Mouse (Mus musculus) forebrain, embryonic 10.5 days (tissue): ENCODE measurements around the gene Radil. TPM values are rescaled to one million over a fixed set of nuclear protein-coding genes. Genes with fewer than 3 reads are reported as not detected.

Experiments used
- DNase-seq: peaks from one replicate; pipeline ENCODE4 v3.0.0-alpha.2; 2017; ENCODE audit warnings: low spot score; ENCODE audit errors: extremely low spot score
- H3K27ac ChIP-seq: fragments of 300-500 bp; sonication (generic); 2 replicates; pipeline ENCODE4 v1.5.1; 2016; ENCODE audit warnings: mild to moderate bottlenecking
- H3K27me3 ChIP-seq: fragments of 300-500 bp; sonication (generic); 2 replicates; pipeline ENCODE4 v1.6.1; 2016; ENCODE audit warnings: mild to moderate bottlenecking; ENCODE audit not compliant: poor library complexity, severe bottlenecking
- H3K36me3 ChIP-seq: fragments of 300-500 bp; sonication (generic); replicated peaks from 2 replicates; pipeline ENCODE4 v1.6.1; 2016; ENCODE audit warnings: mild to moderate bottlenecking, moderate library complexity
- H3K4me1 ChIP-seq: fragments of 300-500 bp; sonication (generic); 2 replicates; pipeline ENCODE4 v1.6.1; 2016
- H3K4me3 ChIP-seq: fragments of 300-500 bp; sonication (generic); 2 replicates; pipeline ENCODE4 v1.5.1; 2016; ENCODE audit warnings: mild to moderate bottlenecking, moderate library complexity
- H3K9me3 ChIP-seq: fragments of 300-500 bp; sonication (generic); 2 replicates; pipeline ENCODE4 v1.6.1; 2016; ENCODE audit warnings: mild to moderate bottlenecking, moderate library complexity
- WGBS: fragments of 180-500 bp; shearing (Covaris S2); methylation state at CpG from one replicate; pipeline ENCODE4 v1.1.7; 2016; 5-methylcytosine and 5-hydroxymethylcytosine counted together
- polyA plus RNA-seq: library from polyadenylated mRNA; unstranded; fragments of >200 nt; fragmentation: Nextera tagmentation; extraction: Ambion mirVana; gene quantifications from 2 replicates; pipeline ENCODE4 v1.2.1, GENCODE M21; 2016

The Radil gene
- polyA plus RNA-seq, 1 experiment from 2014 or later = 2.8 TPM

GRCm38 (mm10) chr5:142495321-142496096, 55.4 kb downstream of the Radil start:
- Histone ChIP-seq H3K27me3 (peaks cover 13% of the 10 kb centered on the region; the same call in 1 of the 2 replicates), H3K27ac (no peak overlapping the region)
- no peak for DNase-seq

GRCm38 (mm10) chr5:142493307-142493706, 57.6 kb downstream of the Radil start:
- WGBS = 87% methylated on average over 3 of the region's 3 CpGs
- Histone ChIP-seq H3K27me3 (peaks cover 13% of the 10 kb centered on the region; the same call in 1 of the 2 replicates), H3K36me3 (no peaks in the 10 kb centered on the region), H3K9me3 (no peaks in the 10 kb centered on the region), H3K27ac (no peak overlapping the region), H3K4me3 (no peak overlapping the region), H3K4me1 (peaks cover 10% of the 10 kb centered on the region)
- no peak for DNase-seq

More at GRCm38 (mm10) chr5:142495321-142496096, 55.4 kb downstream of the Radil start:
- Histone ChIP-seq H3K36me3 (no peaks in the 10 kb centered on the region), H3K4me3 (no peak overlapping the region), H3K9me3 (no peaks in the 10 kb centered on the region), H3K4me1 (peaks cover 14% of the 10 kb centered on the region; the same call in 1 of the 2 replicates)
- 59% methylated on average over 14 of the region's 14 CpGs for WGBS

DNA sequence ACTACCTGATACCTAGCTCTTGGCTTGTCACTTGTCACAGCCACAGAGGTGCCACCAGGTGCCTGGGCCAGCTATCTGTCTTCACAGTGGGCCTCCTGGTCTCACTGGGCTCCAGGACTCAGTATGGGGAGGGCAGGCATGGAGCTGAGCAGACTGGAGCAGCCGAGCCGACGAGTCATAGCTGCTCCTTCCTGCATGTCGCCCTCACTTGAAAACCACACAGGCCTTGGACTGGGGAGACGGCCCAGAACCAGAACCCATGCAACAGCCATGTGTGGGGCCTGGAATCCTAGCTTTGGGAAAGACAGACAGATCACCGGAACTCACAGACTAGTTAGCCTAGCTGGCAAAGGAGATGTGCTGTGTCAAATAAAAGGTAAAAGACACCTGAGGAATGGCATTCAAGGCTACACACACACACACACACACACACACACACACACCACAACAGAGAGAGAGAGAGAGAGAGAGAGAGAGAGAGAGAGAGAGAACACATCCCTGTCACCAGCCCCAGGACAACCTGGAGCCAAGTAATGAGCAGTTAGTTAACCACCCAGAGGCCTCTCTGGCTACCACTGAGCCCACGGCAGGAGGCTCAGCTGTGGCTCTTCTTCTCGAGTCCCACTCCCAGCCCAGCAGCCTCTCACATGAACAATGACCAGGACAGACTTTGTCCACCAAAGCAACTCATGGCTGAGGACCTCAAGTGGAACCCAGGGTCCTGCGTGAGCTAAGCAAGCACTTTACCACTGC, 60.8 kb downstream of the Radil start:
- H3K9me3 ChIP-seq = no peaks in the 10 kb centered on the region
- peaks cover 10% of the 10 kb centered on the region for H3K4me1 ChIP-seq
- no peak overlapping the region for H3K27ac ChIP-seq
- no peaks in the 10 kb centered on the region for H3K36me3 ChIP-seq
- no peak overlapping the region for H3K4me3 ChIP-seq
- peaks cover 5% of the 10 kb centered on the region; the same call in 1 of the 2 replicates for H3K27me3 ChIP-seq
- no peak for DNase-seq
- WGBS = 81% methylated on average over 9 of the region's 9 CpGs

GRCm38 (mm10) chr5:142486654-142487053, 64.2 kb downstream of the Radil start:
- Histone ChIP-seq H3K4me3 (no peak overlapping the region), H3K27me3 (no peaks in the 10 kb centered on the region), H3K4me1 (peaks cover 7% of the 10 kb centered on the region), H3K36me3 (no peaks in the 10 kb centered on the region), H3K9me3 (no peaks in the 10 kb centered on the region), H3K27ac (no peak overlapping the region)
- DNase-seq = no peak
- WGBS = 72% methylated on average over 9 of the region's 9 CpGs

DNA sequence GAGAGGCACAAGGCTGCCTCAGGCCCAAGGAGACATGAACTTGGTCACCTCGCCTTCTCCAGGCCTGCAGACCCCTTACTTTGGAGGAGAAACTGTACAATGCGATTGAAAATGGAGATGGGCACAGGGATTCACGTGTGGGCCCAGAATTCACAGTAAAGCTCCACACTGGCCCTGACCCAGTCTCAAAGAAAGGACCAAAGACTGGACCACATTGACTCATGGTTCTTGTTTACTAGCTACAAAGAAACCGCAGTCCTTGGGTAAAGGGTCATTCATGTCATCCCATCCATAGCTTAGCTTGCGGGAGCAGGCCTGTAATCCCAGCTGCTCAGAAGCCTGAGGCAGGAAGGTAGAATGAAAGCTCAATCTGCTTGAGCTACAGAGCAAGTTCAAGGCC, 67.3 kb downstream of the Radil start:
- DNase-seq = no peak
- 92% methylated on average over 5 of the region's 5 CpGs for WGBS

GRCm38 (mm10) chr5:142482512-142482911, 68.4 kb downstream of the Radil start:
- Histone ChIP-seq H3K27ac (no peak overlapping the region), H3K4me1 (peaks cover 10% of the 10 kb centered on the region), H3K9me3 (no peaks in the 10 kb centered on the region), H3K36me3 (no peaks in the 10 kb centered on the region), H3K27me3 (no peaks in the 10 kb centered on the region), H3K4me3 (no peak overlapping the region)
- DNase-seq = no peak
- WGBS = 63% methylated on average over 2 of the region's 2 CpGs

More for the DNA sequence above, 67.3 kb downstream of the Radil start:
- Histone ChIP-seq H3K4me3 (no peak overlapping the region), H3K27me3 (no peaks in the 10 kb centered on the region), H3K9me3 (no peaks in the 10 kb centered on the region), H3K36me3 (no peaks in the 10 kb centered on the region), H3K27ac (no peak overlapping the region), H3K4me1 (peaks cover 13% of the 10 kb centered on the region)

DNA sequence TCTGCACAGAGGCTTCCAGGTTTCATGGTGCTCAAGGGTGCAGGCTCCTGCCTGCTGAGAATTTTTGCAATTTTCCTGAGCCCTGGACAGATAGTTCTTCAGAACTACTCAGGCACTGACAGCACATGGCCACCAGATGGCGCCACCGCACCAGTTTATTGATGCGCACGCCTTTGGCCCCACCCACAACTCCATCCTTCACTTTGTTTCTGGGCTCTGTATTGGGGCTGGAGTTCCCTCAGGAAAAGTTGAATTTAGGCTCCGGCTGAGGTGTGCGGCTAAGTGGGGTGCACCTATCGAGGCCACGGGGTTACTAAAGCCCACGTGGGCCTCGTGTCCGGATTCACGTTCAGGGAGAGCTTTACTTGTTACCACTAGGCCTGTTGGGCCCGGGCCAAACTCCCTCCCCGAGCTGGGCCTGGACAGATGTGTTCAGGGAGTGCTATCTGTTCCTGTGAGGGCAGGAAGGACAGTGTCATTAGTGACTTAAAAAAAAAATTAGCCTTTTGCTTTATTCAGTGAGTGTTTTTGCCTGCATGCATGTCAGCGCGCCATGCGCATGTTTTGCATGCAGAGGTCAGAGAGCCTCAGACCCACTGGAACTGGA, 72.0 kb downstream of the Radil start:
- H3K4me3 ChIP-seq = peak overlapping the region; percentile 18; the same call in 1 of the 2 replicates
- H3K27ac ChIP-seq = peak overlapping the region; percentile 71
- no peaks in the 10 kb centered on the region for H3K27me3 ChIP-seq

GRCm38 (mm10) chr5:142477866-142478615, 72.9 kb downstream of the Radil start:
- no peak for DNase-seq
- peaks cover 16% of the 10 kb centered on the region for H3K4me1 ChIP-seq
- no peaks in the 10 kb centered on the region for H3K9me3 ChIP-seq
- H3K27ac ChIP-seq = no peak overlapping the region
- H3K4me3 ChIP-seq = no peak overlapping the region
- H3K27me3 ChIP-seq = no peaks in the 10 kb centered on the region
- H3K36me3 ChIP-seq = peaks cover 20% of the 10 kb centered on the region; the same call in 1 of the 2 replicates
- 88% methylated on average over 5 of the region's 5 CpGs for WGBS

More for the DNA sequence above, 72.0 kb downstream of the Radil start:
- Histone ChIP-seq H3K36me3 (peaks cover 20% of the 10 kb centered on the region; the same call in 1 of the 2 replicates), H3K4me1 (peaks cover 10% of the 10 kb centered on the region), H3K9me3 (no peaks in the 10 kb centered on the region)
- DNase-seq = peak; percentile 83
- WGBS = 34% methylated on average over 17 of the region's 17 CpGs

DNA sequence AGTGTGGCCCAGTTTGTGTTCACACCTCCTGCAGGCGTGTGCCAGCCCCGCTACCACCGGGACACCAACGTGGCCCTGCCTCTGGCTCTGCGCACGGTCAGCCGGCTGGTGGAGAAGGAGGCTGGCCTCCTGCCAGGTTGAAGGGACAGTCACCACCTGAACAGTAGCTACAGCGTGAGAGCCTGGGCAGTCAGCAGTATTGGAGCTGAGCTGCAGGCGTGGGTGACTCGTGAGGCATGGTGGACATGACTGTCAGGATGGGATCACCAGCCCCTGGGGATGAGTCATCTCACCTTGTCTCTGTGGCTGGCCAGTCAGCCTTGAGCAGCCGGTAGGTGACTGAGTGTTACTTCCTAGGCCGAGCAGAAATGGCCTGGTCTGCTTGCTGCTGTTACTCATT, 73.6 kb downstream of the Radil start:
- Histone ChIP-seq H3K27ac (no peak overlapping the region), H3K9me3 (no peaks in the 10 kb centered on the region), H3K4me3 (no peak overlapping the region), H3K4me1 (peaks cover 16% of the 10 kb centered on the region), H3K36me3 (peaks cover 21% of the 10 kb centered on the region), H3K27me3 (no peaks in the 10 kb centered on the region)
- DNase-seq = no peak
- WGBS = 89% methylated on average over 12 of the region's 12 CpGs

DNA sequence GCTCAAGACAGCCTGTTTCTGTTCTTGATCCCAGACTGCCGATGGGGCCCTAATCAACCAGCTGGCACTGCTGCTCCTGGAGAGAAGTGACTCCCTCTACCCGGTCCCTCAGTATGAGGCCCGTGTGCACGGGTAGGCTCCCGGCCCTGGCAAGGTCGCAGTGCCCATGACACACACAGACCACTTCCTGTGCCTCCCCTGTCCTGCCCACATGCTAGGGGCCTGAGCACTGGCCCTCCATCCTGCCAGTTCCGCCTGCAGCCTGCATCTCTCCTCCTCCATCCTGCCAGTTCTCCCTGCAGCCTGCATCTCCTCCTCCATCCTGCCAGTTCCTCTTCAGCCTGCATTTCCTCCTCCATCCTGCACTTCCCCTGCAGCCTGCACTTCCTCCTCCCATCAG, 75.2 kb downstream of the Radil start:
- 86% methylated on average over 7 of the region's 7 CpGs for WGBS

DNA sequence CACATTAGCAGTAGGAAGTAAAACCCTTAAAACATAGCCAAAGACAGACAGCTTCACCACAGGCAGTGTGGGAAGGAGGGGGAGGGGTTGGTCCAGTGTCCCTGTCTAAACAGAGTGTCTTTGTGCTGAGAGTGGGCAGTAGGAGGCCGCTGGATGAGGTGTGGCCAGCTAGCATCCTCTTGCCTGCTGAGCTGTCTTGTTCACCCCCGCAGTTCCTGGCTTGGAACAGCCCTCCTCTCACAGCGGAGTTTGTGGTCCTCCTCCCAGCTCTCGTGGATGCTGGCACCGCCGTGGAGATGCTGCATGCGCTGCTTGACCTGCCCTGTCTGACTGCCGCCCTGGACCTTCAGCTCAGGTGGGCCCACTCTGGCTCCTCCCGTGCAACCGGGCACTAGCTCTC, 77.2 kb downstream of the Radil start:
- no peaks in the 10 kb centered on the region for H3K9me3 ChIP-seq
- no peaks in the 10 kb centered on the region for H3K27me3 ChIP-seq
- 68% methylated on average over 10 of the region's 10 CpGs for WGBS
- no peak for DNase-seq
- H3K4me1 ChIP-seq = peaks cover 7% of the 10 kb centered on the region; the same call in 1 of the 2 replicates
- no peak overlapping the region for H3K4me3 ChIP-seq
- H3K36me3 ChIP-seq = peaks cover 56% of the 10 kb centered on the region
- peak overlapping the region; percentile 13 for H3K27ac ChIP-seq

More for the DNA sequence above, 75.2 kb downstream of the Radil start:
- Histone ChIP-seq H3K9me3 (no peaks in the 10 kb centered on the region), H3K36me3 (peaks cover 36% of the 10 kb centered on the region), H3K4me1 (peaks cover 16% of the 10 kb centered on the region), H3K27ac (no peak overlapping the region), H3K27me3 (no peaks in the 10 kb centered on the region), H3K4me3 (no peak overlapping the region)
- DNase-seq = no peak

- H3K27me3 ChIP-seq = no peaks in the 10 kb centered on the region
- H3K4me1 ChIP-seq = peaks cover 10% of the 10 kb centered on the region
Measured at GRCm38 (mm10) chr5:142469796-142470195, 81.1 kb downstream of the Radil start.

More at GRCm38 (mm10) chr5:142469796-142470195, 81.1 kb downstream of the Radil start:
- Histone ChIP-seq H3K9me3 (no peaks in the 10 kb centered on the region), H3K4me3 (no peak overlapping the region), H3K27ac (no peak overlapping the region), H3K36me3 (peaks cover 63% of the 10 kb centered on the region)
- WGBS = 96% methylated on average over 11 of the region's 11 CpGs
- no peak for DNase-seq
